Mouse (Mus musculus) mesoderm, embryonic 11.5 days (tissue): ENCODE measurements around the gene Limk1.
A peak's percentile ranks its signal among the peaks of the same experiment; 100 is the strongest.

ENCODE experiments used
- DNase-seq: peaks from one replicate; pipeline ENCODE4 v3.0.0-alpha.2; 2012; ENCODE audit warnings: low read depth, low spot score

Limk1 gene

DNA sequence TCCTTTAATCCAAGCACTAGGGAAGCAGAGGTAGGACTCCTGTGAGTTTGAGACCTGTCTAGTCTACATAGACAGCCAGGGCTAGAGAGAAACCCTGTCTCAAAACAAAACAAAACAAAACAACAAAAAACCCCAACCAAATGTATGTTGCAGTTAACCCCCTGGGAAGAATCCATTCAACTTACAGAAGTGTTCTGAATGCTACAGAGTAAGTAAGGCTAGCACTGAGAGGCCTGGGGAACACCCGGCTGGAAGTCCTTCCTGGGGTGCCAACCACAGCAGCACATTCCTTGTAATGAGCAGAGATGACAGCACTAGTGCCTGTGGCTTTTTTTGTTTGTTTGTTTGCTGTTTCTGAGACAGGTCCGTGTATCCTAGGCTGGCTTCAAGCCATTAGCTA, 55.6 kb downstream of the Limk1 start:
- no peak for DNase-seq

DNA sequence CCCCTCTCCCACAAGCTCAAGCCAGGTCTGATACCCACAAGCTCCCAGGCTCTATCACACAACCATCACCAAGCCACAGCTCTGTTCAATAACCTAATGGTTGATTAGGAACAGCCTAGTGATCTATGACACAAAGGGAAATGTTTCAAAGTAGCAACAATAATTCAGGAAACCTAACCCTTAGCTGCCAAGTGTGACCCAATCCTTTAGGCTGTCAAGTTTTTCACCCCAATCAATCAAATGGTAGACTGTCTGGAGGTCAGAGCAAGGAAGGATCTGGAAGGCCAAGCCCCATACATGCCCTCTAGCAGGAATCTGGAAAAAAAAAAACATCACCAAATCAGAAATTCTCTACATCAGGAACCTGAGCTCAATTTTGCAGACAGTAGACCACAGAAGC, 57.6 kb downstream of the Limk1 start:
- no peak for DNase-seq

DNA sequence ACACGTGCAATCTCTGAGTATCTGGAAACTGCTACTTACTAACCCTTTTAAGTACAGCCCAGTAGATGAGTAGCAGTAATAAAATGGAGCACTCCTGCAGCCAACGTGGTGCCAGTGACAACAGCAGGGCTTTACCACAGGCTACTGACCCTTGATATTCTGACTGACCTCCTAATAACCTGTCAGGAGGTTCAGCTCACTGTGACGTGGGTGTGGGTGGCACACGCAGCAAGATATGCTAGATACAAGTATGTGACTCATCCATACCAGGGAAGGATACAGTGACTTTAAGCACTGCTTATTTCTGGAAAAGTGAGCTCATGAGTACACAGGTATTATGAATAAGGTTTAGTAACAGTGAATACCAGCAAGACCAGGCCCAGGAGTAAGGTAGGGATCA, 58.9 kb downstream of the Limk1 start:
- DNase-seq: no peak

DNA sequence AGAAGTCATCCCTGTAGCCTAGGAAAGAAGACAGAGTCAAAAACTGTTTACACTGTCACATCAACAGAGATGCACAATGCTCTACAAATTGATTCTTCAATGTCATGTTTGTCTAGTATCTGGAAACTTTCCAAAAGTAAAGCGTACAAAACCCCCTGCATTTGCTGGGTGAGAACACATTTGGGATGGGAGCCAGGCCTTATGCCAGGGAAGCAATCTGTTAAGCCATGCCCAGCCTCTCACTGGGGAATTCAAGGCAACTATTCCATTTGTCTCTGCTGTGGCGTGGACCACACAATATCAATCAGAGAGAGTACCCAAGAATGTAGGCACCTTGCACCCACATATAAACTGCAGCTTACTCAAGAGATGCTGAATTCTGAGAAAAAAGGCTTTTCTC, 66.3 kb downstream of the Limk1 start:
- no peak for DNase-seq

DNA sequence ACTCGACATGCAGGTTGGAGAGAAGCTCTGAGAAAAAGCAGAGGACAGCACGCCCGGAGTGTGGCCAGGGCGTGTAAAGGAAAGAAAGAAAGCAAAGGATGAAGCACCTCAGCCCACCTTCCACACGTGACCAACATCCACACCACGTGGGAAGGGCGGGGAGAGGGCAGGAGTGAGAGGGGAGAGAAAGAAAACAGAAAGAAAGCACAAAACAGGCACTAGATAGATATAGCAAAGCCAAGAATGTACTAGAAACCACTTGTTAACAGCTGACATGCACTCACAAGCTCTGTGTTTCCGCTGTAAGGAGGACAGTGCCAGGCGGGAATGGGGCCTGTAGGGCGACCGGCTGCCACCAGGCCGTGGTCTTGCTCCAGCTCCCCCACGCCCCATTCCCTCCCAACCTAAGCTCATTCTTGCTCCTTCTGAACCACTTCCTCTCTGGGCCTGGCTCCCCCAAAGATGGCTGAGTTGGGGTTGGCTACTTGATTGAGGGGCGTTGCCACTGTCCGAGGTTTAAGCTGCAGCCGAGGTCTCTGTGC, 67.2 kb downstream of the Limk1 start:
- DNase-seq: no peak

DNA sequence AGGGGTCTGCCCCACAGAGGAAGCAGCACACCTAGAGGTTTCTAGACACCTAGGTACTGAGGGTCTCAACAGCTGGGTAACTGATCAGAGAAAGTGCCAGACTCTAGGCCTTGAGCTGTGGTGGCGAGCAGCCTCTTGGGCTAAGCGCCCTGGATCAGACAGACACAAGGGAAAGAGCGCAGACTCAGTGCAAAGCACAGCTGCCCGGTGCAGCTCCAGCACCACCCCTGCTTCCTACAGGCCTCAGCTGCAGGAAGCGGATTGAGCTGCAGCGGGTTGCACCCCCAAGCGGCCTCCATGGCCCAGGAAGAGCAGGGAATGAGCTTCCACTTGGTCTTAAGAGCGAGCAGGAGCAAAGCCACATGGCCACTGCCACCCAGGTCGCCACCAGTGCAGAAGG, 67.9 kb downstream of the Limk1 start:
- no peak for DNase-seq

DNA sequence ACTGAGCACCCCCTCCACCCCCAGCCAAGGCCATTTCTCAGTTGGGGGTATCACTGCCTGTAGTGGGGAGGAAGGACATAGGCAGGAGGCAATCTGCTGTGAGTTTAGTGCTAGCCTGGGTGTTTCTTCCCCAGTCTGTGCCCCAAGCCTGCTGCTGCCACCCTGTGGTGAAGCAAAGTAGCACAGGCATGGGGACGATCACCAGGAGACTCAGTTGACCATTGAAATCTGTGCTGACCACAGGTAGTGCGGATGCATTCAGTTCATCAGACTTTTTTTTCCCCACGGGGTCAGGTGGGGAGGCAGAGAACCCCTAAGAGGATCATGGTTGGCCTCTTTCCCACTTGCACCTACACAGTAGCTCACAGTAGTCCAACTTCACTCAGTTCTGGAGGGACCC, 71.3 kb downstream of the Limk1 start:
- DNase-seq: peak; percentile 37

DNA sequence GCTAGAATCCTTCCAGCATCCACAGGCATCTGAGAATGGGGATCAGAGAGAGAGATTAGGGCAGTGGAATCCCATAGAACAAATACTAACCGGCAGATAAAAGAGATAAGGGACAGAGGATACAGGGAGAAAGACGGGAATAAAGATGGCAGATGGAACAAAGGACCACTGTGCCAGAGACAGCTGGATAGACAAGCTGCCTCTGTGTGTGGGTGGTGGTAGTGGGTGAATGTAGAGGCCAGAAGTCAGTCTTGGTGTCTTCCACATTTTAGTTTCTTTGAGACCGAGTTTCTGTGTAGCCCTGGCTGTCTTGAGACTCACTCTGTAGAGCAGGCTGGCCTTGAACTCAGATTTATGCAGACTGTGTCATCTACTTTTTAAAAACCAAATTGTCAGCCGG, 72.6 kb downstream of the Limk1 start:
- DNase-seq: no peak

DNA sequence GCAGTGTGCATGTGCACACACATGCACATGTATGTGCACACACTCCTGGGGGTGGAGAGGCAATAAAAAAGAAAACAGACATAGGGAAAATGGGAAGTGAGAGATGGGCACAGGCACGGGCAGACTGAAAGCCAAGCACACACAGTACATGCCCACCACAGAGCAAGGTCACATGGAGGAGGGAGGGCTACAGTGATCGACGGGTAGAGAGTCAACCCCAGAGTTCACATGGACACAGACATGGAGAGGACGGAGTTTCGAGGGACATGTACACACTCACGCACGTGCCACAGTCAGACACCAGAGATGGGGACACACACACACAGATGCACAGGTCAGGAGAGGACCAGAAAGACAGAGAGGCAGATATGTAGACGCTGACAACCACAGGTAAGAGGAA, 73.0 kb downstream of the Limk1 start:
- DNase-seq: no peak

DNA sequence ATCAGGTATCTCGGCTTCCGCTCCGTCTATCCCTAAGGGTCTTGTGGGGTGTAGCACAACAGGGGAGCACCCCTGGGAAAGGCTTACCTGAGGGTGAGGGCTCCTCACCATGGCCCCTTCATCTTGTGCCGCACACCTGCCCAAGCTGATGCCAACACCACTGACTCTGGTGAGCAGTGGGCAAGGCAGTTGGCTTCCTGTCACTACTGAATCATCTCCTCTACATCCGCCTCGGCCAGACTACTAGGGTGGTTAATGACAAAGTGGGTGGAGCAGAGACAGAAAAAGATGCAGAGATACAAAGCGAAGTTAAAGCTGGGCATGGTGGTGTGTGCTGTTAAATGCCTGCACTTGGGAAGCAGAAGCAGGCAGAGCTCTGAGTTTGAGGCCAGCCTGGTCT, 73.6 kb downstream of the Limk1 start, which contains the start of gene Lat2:
TSS of gene Lat2 (minus strand) at position 224 of the 400 bp plus-strand sequence.
- DNase-seq: no peak

DNA sequence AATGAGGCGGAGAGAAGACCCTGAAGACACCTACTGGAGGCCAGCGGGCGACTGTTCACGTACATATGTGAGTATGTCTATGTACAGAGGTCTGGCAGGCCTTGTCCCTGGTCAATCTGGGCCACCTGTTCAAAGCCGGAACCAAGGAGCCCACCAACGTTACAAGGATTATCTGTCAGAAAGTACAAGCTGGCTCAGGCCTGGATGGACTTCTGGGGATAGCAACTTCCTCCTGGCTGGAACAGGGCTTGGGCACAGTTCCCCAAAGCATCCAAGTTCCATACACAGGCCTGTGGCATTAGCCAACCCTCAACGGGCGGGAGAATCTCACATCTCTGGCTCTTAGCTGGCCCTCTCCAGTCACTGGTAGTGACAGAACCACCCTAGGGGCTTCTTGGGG, 74.1 kb downstream of the Limk1 start:
- no peak for DNase-seq

DNA sequence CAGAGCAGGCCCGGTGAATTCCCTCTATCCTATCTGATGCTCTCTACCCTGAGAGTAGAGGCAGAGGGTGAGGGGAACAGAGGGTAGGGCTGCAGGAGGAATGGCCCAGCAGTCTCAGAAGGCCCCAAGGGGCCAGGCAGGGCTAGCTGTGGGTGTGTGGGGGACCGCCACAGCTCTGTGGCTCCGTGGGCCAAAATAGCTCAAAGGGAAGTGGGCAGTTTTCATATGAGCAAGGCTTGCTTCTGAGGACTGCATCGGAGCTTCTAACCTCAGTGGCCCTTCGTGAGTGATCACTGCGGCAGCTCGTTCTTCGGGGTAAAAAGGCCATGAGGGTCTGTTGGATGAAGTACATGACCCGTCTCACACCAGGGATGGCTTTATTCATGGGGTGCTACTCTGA, 74.7 kb downstream of the Limk1 start:
- no peak for DNase-seq

DNA sequence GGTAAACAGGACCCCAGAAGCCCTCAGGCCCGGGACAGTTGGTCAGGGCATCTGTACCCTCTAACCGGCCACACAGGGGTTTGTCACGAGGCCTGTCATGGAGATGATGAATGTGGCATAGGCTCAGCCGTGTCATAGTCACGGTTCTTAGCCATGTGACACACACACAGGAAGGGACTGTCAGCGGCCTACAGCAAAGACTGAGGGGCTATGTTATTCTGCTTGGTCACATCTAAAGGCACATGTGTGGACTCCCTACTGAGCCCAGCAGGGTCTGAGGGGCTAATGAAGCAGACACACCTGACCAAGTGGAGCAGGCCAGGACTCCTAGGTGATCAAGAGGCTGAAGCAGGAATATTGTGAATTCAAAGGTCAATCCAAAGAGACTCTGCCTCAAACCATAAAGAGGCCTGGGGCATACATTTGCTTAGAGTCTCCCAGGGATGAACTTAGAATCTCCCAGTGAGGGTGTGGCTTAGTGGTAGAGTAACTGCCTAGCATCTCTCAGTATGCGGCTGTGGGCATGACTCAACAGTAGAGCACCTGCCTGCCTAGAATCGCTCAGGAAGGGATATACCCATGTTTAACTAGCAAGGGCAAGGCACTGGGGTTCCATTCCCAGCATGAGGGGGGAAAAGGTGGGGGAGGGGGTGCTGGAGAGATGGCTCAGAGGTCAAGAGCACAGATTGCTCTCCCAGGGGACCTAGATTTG, 76.4 kb downstream of the Limk1 start:
- DNase-seq: no peak

DNA sequence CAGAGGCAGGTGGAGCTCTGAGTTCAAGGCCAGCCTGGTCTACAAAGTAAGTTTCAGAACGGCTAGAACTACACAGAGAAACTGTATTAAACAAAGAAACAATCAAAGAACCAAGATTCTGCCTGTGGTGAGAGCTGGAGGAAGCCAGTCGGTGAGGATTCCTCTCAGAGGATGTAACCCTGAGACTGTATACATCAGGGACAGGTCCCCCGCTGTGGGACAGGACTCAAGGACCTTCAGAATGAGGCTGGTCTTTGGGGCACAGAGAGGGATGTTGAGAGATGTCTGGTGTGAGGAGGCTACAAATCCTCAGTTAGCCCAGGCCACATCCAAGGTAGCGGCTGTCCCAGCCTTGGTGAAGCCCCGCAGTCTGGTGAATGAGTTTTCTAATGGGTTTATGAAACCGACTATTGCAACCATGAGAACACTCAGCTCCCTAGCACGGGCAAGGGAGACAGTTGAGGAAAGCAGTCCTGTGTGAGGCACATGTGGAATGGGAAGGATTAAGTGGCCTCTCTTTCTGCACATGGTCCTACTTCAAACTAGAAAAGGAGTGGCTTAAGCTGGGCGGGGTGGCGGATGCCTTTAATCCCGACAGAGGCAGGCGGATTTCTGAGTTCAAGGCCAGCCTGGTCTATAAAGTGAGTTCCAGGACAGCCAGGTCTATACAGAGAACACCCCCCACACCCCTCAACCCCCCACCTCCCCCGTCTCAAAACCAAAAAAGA, 78.3 kb downstream of the Limk1 start:
- no peak for DNase-seq

DNA sequence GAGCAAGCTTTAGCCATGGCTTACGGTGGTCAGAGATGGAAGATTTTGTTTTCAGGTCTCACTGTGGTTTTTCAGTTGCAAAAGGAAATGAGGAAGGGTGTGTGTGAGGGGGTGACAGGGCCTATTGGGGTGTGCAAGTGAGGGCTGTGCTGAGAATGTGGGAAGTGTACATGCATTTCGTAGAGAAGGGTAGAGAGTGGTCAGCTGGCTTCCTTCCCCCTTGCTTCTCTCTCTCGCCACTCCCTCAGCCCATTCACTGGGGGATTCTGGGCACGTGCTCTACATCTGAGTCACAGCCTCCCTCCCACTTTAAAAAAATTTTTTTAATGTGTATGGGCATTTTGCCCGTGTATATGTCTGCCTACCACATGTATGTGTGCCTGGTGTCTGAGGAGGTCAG, 81.3 kb downstream of the Limk1 start:
- DNase-seq: no peak

DNA sequence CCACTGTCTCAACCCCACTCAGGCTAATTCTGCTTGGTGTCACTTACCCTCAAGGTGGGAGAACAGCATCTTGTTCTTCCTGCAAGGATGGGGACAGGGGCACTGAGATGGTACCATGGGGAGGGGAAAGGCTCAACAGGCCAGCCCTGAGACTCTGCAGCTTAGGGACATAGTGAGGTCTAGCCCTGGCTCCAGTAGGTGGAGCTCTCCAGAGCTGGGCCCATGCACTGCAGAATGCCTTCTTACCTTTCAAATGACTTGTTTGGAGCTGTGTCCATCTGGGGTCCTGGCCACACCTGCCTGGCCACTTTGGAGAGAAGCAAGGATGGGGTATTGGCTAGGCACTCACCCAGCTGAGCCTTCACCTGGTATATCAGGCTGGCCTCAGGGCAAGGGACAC, 82.1 kb downstream of the Limk1 start:
- DNase-seq: no peak
